Mouse (Mus musculus) G1E (cell line): ENCODE data around the gene Trim63. TPM values are rescaled to one million over a fixed set of nuclear protein-coding genes. Genes with fewer than 3 reads are reported as not detected.
"Not testable (repeated sequence)": the region's sequence is repeated elsewhere in the genome, so short reads cannot be mapped to it uniquely, and the experiment has no call there.

ENCODE experiments used
- ATAC-seq: 2 replicates; pipeline ENCODE4 v1.8.0; 2016; ENCODE audit warnings: mild to moderate bottlenecking; ENCODE audit not compliant: insufficient number of reproducible peaks, poor library complexity, low FRiP score, severe bottlenecking; ENCODE audit errors: extremely low read depth
- DNase-seq: peaks from one replicate; pipeline ENCODE4 v3.0.0; 2012; ENCODE audit warnings: low spot score
- H3K27me3 ChIP-seq: 2 replicates; pipeline ENCODE4 v1.6.1; 2012; ENCODE audit warnings: mild to moderate bottlenecking, low read length, inconsistent platforms; ENCODE audit not compliant: insufficient read depth
- H3K36me3 ChIP-seq: replicated peaks from 2 replicates; pipeline ENCODE3; 2012; ENCODE audit warnings: mild to moderate bottlenecking, inconsistent platforms
- H3K4me1 ChIP-seq: 2 replicates; pipeline ENCODE4 v1.6.1; 2012; ENCODE audit warnings: low read depth, low read length, inconsistent platforms, mixed read lengths; ENCODE audit not compliant: insufficient read depth
- H3K4me3 ChIP-seq: 2 replicates; pipeline ENCODE4 v1.5.1; 2012; ENCODE audit warnings: low read depth, mild to moderate bottlenecking, inconsistent platforms, low read length, moderate library complexity, mixed read lengths
- H3K9me3 ChIP-seq: replicated peaks from 2 replicates; pipeline ENCODE4 v1.6.1; 2012; ENCODE audit warnings: inconsistent platforms
- CTCF ChIP-seq: IDR thresholded peaks from 2 replicates; pipeline ENCODE4 v1.5.1; 2012; ENCODE audit warnings: low read depth, low read length, inconsistent platforms, mixed read lengths
- GATA1 ChIP-seq: IDR thresholded peaks from 2 replicates; pipeline ENCODE4 v1.6.1; 2012; ENCODE audit warnings: borderline replicate concordance, low read length, inconsistent platforms, mixed read lengths
- GATA2 ChIP-seq: IDR thresholded peaks from 2 replicates; pipeline ENCODE4 v1.6.1; 2012; ENCODE audit warnings: low read depth, low read length, inconsistent platforms, borderline replicate concordance
- POLR2AphosphoS5 ChIP-seq: IDR thresholded peaks from 2 replicates; pipeline ENCODE4 v1.6.1; 2012; ENCODE audit warnings: low read depth, low read length, inconsistent platforms; ENCODE audit not compliant: insufficient replicate concordance
- TAL1 ChIP-seq: conservative IDR thresholded peaks from 2 replicates; pipeline ENCODE4 v1.6.1; 2012; ENCODE audit warnings: low read depth, low read length, inconsistent platforms, mixed read lengths
- polyA plus RNA-seq: library from polyadenylated mRNA; stranded (reverse); fragments of >175 nt; gene quantifications from 2 replicates; pipeline ENCODE4 v1.2.3, GENCODE M21; 2012
- total RNA-seq, 2 experiments: library from RNA; stranded (forward) in 1 of 2; stranded (reverse) in 1 of 2; fragments of 200-1000 nt in 1 of 2; fragments of >200 nt in 1 of 2; fragmentation: Nextera tagmentation in 1 of 2; gene quantifications; 2 replicates each; pipeline ENCODE4 v1.2.3; 2014 to 2017

The Trim63 gene
- total and polyA plus RNA-seq, 3 experiments, result not detected

- Histone ChIP-seq H3K4me1 (peaks cover 23% of the 10 kb centered on the region), H3K36me3 (no peaks in the 10 kb centered on the region), H3K9me3 (no peaks in the 10 kb centered on the region), H3K27me3 (peaks cover 14% of the 10 kb centered on the region), H3K4me3 (no peak overlapping the region)
- DNase-seq (no peak), ATAC-seq (no peak)
- no peak for TF ChIP-seq GATA1
- TF ChIP-seq TAL1, result no peak
- no peak for TF ChIP-seq GATA2
- no peak for TF ChIP-seq POLR2AphosphoS5
- TF ChIP-seq CTCF, result no peak
Measured at GRCm38 (mm10) chr4:134324655-134325054, 9.7 kb downstream of the Trim63 start.

DNA sequence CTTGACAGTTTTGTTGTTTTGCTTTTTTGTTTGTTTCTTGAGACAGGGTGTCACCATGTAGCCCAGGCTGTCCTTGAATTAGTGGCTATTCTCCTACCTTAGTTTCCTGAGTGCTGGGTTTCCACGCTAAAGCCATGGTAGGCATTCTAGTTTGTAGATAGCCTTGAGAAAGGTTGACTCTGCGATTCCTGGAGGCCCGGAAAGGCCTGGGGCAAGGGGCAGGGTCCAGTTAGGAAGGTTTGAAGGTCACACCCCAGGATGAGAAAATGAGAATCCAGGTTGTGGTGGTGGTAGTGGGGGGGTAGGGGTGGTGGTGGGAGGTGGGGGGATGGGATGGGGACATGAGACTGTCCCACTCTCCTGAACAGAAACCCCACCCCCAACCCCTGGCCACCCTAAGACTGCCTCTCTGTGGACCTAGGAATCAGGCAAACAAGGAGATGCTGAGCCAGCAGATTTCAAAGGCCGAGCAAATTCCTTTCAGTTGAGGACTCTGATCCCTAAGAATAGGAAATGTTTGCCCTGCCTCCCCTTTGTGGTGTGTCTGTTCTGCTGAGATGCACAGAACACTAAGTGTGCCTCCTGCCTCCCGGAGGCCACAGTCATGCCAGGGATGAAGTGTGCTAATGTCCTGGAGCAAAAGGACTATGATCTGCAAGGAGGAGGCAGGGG, 12.1 kb downstream of the Trim63 start:
- ATAC-seq, result no peak
- TF ChIP-seq GATA1 (no peak), GATA2 (no peak)
- peaks cover 32% of the 10 kb centered on the region for H3K4me1 ChIP-seq
- H3K9me3 ChIP-seq, result no peaks in the 10 kb centered on the region
- H3K4me3 ChIP-seq, result no peak overlapping the region
- peaks cover 6% of the 10 kb centered on the region for H3K27me3 ChIP-seq
- no peak for DNase-seq
- H3K36me3 ChIP-seq, result no peaks in the 10 kb centered on the region

DNA sequence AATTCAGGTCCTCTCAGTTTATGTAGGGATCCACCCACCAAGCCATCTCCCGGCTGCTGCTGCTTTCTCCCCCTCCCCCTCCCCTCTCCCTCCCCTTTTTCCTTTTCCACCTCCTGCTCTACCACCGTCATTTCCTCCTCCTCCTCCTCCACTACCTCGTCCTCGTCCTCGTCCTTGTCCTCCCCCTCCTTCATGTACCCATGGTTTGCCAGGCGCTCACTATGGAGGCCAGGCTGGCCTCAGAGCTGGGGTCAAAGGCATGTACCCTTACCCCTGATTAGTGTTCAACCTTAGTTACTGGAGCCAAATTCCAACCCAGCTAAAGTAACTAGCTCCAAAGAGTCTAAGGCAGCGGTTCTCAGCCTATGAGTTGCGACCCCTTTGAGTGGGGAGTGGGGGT, 13.2 kb downstream of the Trim63 start:
- Histone ChIP-seq H3K4me3 (no peak overlapping the region), H3K4me1 (peaks cover 32% of the 10 kb centered on the region), H3K27me3 (0 out of 2 replicates have a peak, but pooled peaks cover 2% of the 10 kb centered on the region), H3K36me3 (no peaks in the 10 kb centered on the region), H3K9me3 (no peaks in the 10 kb centered on the region)
- no peak for TF ChIP-seq GATA2
- no peak for TF ChIP-seq CTCF
- no peak for TF ChIP-seq GATA1
- no peak for TF ChIP-seq POLR2AphosphoS5
- no peak for TF ChIP-seq TAL1
- DNase-seq (no peak), ATAC-seq (no peak)

DNA sequence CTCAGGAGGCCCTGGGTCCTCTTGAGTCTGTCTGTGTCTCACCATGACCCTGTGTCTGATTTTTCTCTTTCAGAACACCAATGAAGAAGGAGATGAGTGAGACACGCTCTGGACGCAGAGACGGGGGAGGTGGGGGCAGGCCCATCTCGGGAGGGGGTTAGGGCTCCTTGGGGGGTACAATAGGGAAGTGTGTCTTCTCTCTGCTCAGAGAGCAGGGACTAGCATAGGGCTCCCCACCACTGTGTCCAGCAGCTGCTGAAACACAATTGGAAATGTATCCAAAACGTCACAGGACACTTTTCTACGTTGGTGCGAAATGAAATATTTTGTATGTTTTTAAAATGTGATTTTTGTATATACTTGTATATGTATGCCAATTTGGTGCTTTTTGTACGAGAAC, 13.9 kb downstream of the Trim63 start:
- no peaks in the 10 kb centered on the region for H3K9me3 ChIP-seq
- TF ChIP-seq GATA1, result no peak
- no peak for TF ChIP-seq GATA2
- TF ChIP-seq POLR2AphosphoS5, result no peak
- TF ChIP-seq CTCF, result no peak
- 0 out of 2 replicates have a peak, but pooled peaks have one; percentile 21 for TF ChIP-seq TAL1
- no peaks in the 10 kb centered on the region for H3K36me3 ChIP-seq
- H3K4me1 ChIP-seq, result peaks cover 32% of the 10 kb centered on the region
- ATAC-seq, result no peak
- H3K27me3 ChIP-seq, result 0 out of 2 replicates have a peak, but pooled peaks cover 2% of the 10 kb centered on the region
- DNase-seq, result peak; percentile 17
- H3K4me3 ChIP-seq, result no peak overlapping the region

DNA sequence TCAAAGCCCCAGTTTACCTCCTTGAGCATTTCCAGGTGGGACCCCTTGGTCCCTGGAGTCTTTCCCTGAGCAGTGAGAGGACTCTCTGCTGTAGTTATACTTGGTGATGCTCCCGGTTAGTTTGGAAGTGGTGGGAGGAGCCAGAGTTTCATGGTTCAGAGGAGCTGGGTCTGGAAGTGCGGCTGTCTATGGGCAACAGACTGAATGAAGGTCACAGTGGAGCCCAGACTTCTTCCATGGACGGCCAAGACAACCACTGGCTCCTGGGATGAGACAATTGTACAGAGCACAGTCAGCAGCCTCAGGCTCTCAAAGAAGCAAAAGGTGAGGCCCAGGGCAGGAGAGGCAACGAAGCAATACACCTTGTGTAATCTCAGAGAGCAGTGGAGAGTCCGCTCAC, 15.4 kb downstream of the Trim63 start:
- Histone ChIP-seq H3K27me3 (0 out of 2 replicates have a peak, but pooled peaks cover 2% of the 10 kb centered on the region), H3K4me1 (peaks cover 32% of the 10 kb centered on the region), H3K36me3 (no peaks in the 10 kb centered on the region), H3K4me3 (no peak overlapping the region), H3K9me3 (no peaks in the 10 kb centered on the region)
- DNase-seq (no peak), ATAC-seq (no peak)
- TF ChIP-seq GATA1 (no peak), CTCF (no peak), GATA2 (no peak), TAL1 (no peak), POLR2AphosphoS5 (no peak)

DNA sequence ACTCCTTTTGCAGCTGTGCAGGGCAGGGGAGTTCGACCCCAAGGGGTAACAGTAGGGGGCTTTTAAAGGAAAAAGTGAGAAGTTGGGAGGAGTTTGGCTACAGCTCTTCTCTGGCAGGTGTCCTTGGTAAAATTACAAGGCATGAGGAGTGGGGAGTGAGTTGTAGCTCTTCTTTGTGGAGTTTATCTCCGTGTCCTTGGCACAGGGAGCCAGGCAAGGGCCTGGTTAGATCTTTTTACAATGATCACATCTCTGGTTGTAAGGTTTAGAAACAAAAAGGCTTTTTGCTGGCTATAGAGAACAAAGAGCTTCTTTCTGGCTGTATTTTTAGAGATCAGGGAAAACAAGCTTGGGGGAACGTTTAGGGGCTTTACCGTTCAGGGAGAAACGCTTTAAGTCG, 26.3 kb downstream of the Trim63 start:
- not testable (repeated sequence) for H3K4me3 ChIP-seq, ATAC-seq, DNase-seq, H3K27me3 ChIP-seq
- peaks cover 17% of the 10 kb centered on the region for H3K36me3 ChIP-seq
- peaks cover 41% of the 10 kb centered on the region for H3K4me1 ChIP-seq
- H3K9me3 ChIP-seq, result peaks cover 24% of the 10 kb centered on the region
